Mouse (Mus musculus): ENCODE measurements around the gene Ipo9. TPM values are rescaled to one million over a fixed set of nuclear protein-coding genes. Genes with fewer than 3 reads are reported as not detected.

Ipo9 gene
- total and polyA plus RNA-seq, 2 experiments from 2014 or later, result 76.6 to 95.0 TPM

GRCm38 (mm10) chr1:135435823-135436222 is 5.5 kb upstream of the Ipo9 start:
- no peak for TF ChIP-seq CTCF (IDR thresholded peaks at IDR 0.05; ENCODE audit: low read depth)
- H3K27me3 ChIP-seq (ENCODE audit: insufficient read depth, low read length), result no peaks in the 10 kb centered on the region
- no peaks in the 10 kb centered on the region for H3K9me3 ChIP-seq (ENCODE audit: low read length)
- H3K4me3 ChIP-seq (ENCODE audit: low read depth, low read length), result no peak overlapping the region
- H3K27ac ChIP-seq (ENCODE audit: low read depth, low read length), result no peak overlapping the region
- peak; percentile 79; the same call in 1 of the 2 replicates for ATAC-seq
- H3K4me2 ChIP-seq (ENCODE audit: low read depth), result no peak overlapping the region
- H3K36me3 ChIP-seq (ENCODE audit: insufficient read depth), result peaks cover 26% of the 10 kb centered on the region
- DNase-seq, result peak; percentile 26
- H3K9ac ChIP-seq, result no peak overlapping the region
- WGBS, result 16% methylated on average over 2 of the region's 2 CpGs
- no peaks in the 10 kb centered on the region for H3K4me1 ChIP-seq (ENCODE audit: insufficient read depth)

- DNase-seq, result no peak
Observed at GRCm38 (mm10) chr1:135430669-135431017, 344 bp upstream of the Ipo9 start.

GRCm38 (mm10) chr1:135427390-135427789 is 2.9 kb downstream of the Ipo9 start:
- H3K9me3 ChIP-seq (ENCODE audit: low read length), result no peaks in the 10 kb centered on the region
- peaks cover 13% of the 10 kb centered on the region for H3K4me1 ChIP-seq (ENCODE audit: insufficient read depth)
- no peak overlapping the region for H3K27ac ChIP-seq (ENCODE audit: low read depth, low read length)
- no peak overlapping the region for H3K4me2 ChIP-seq (ENCODE audit: low read depth)
- peaks cover 11% of the 10 kb centered on the region; the same call in 1 of the 2 replicates for H3K36me3 ChIP-seq (ENCODE audit: insufficient read depth)
- WGBS, result 89% methylated on average over 6 of the region's 6 CpGs
- DNase-seq (no peak), ATAC-seq (no peak)
- H3K27me3 ChIP-seq (ENCODE audit: insufficient read depth, low read length), result no peaks in the 10 kb centered on the region
- no peak overlapping the region for H3K4me3 ChIP-seq (ENCODE audit: low read depth, low read length)
- TF ChIP-seq CTCF (IDR thresholded peaks at IDR 0.05; ENCODE audit: low read depth), result no peak
- no peak overlapping the region for H3K9ac ChIP-seq

More at GRCm38 (mm10) chr1:135430669-135431017, 344 bp upstream of the Ipo9 start:
- H3K9me3 ChIP-seq (ENCODE audit: low read length), result no peaks in the 10 kb centered on the region
- H3K27ac ChIP-seq (ENCODE audit: low read depth, low read length), result peak overlapping the region; percentile 93
- TF ChIP-seq CTCF (IDR thresholded peaks at IDR 0.05; ENCODE audit: low read depth), result no peak
- H3K9ac ChIP-seq, result peak overlapping the region; percentile 85
- H3K4me2 ChIP-seq (ENCODE audit: low read depth), result peak overlapping the region; percentile 68
- no peak; the same call in 1 of the 2 replicates for ATAC-seq
- no peaks in the 10 kb centered on the region for H3K27me3 ChIP-seq (ENCODE audit: insufficient read depth, low read length)
- peak overlapping the region; percentile 95 for H3K4me3 ChIP-seq (ENCODE audit: low read depth, low read length)
- under 1% methylated on average over 14 of the region's 14 CpGs for WGBS
- H3K36me3 ChIP-seq (ENCODE audit: insufficient read depth), result peaks cover 5% of the 10 kb centered on the region; the same call in 1 of the 2 replicates
- H3K4me1 ChIP-seq (ENCODE audit: insufficient read depth), result peaks cover 13% of the 10 kb centered on the region

GRCm38 (mm10) chr1:135426645-135427044 is 3.7 kb downstream of the Ipo9 start:
- H3K9me3 ChIP-seq (ENCODE audit: low read length), result no peaks in the 10 kb centered on the region
- H3K9ac ChIP-seq, result no peak overlapping the region
- DNase-seq, result no peak
- peaks cover 11% of the 10 kb centered on the region; the same call in 1 of the 2 replicates for H3K36me3 ChIP-seq (ENCODE audit: insufficient read depth)
- H3K27me3 ChIP-seq (ENCODE audit: insufficient read depth, low read length), result no peaks in the 10 kb centered on the region
- H3K4me2 ChIP-seq (ENCODE audit: low read depth), result no peak overlapping the region
- no peak for TF ChIP-seq CTCF (IDR thresholded peaks at IDR 0.05; ENCODE audit: low read depth)
- H3K4me3 ChIP-seq (ENCODE audit: low read depth, low read length), result no peak overlapping the region
- H3K4me1 ChIP-seq (ENCODE audit: insufficient read depth), result peaks cover 13% of the 10 kb centered on the region
- H3K27ac ChIP-seq (ENCODE audit: low read depth, low read length), result no peak overlapping the region
- 94% methylated on average over 10 of the region's 10 CpGs for WGBS
- ATAC-seq, result no peak

GRCm38 (mm10) chr1:135422772-135423171 is 7.5 kb downstream of the Ipo9 start:
- H3K4me3 ChIP-seq (ENCODE audit: low read depth, low read length), result no peak overlapping the region
- no peak overlapping the region for H3K4me2 ChIP-seq (ENCODE audit: low read depth)
- H3K27ac ChIP-seq (ENCODE audit: low read depth, low read length), result no peak overlapping the region
- ATAC-seq, result no peak
- WGBS, result 92% methylated on average over 6 of the region's 6 CpGs
- no peak for DNase-seq
- no peaks in the 10 kb centered on the region for H3K4me1 ChIP-seq (ENCODE audit: insufficient read depth)
- no peak overlapping the region for H3K9ac ChIP-seq
- no peak for TF ChIP-seq CTCF (IDR thresholded peaks at IDR 0.05; ENCODE audit: low read depth)
- no peaks in the 10 kb centered on the region for H3K27me3 ChIP-seq (ENCODE audit: insufficient read depth, low read length)
- H3K36me3 ChIP-seq (ENCODE audit: insufficient read depth), result peaks cover 34% of the 10 kb centered on the region
- no peaks in the 10 kb centered on the region for H3K9me3 ChIP-seq (ENCODE audit: low read length)

- no peak for ATAC-seq
- Histone ChIP-seq H3K9me3 (ENCODE audit: low read length) (no peaks in the 10 kb centered on the region), H3K4me3 (ENCODE audit: low read depth, low read length) (no peak overlapping the region), H3K27ac (ENCODE audit: low read depth, low read length) (no peak overlapping the region), H3K4me1 (ENCODE audit: insufficient read depth) (no peaks in the 10 kb centered on the region), H3K27me3 (ENCODE audit: insufficient read depth, low read length) (no peaks in the 10 kb centered on the region), H3K36me3 (ENCODE audit: insufficient read depth) (peaks cover 83% of the 10 kb centered on the region), H3K9ac (no peak overlapping the region), H3K4me2 (ENCODE audit: low read depth) (no peak overlapping the region)
- TF ChIP-seq CTCF (IDR thresholded peaks at IDR 0.05; ENCODE audit: low read depth), result no peak
- DNase-seq, result no peak
Observed at GRCm38 (mm10) chr1:135413996-135414395, 16.3 kb downstream of the Ipo9 start.

GRCm38 (mm10) chr1:135412130-135412529 is 18.2 kb downstream of the Ipo9 start:
- Histone ChIP-seq H3K9me3 (ENCODE audit: low read length) (no peaks in the 10 kb centered on the region), H3K4me1 (ENCODE audit: insufficient read depth) (no peaks in the 10 kb centered on the region), H3K9ac (no peak overlapping the region), H3K36me3 (ENCODE audit: insufficient read depth) (peaks cover 81% of the 10 kb centered on the region), H3K4me2 (ENCODE audit: low read depth) (no peak overlapping the region), H3K27ac (ENCODE audit: low read depth, low read length) (no peak overlapping the region), H3K27me3 (ENCODE audit: insufficient read depth, low read length) (no peaks in the 10 kb centered on the region), H3K4me3 (ENCODE audit: low read depth, low read length) (no peak overlapping the region)
- ATAC-seq (no peak), DNase-seq (no peak)
- TF ChIP-seq CTCF (IDR thresholded peaks at IDR 0.05; ENCODE audit: low read depth), result no peak
- 85% methylated on average over 4 of the region's 4 CpGs for WGBS

All from forebrain, postnatal 0 days (tissue).